Mouse (Mus musculus): ENCODE results near the gene Apeh.

- TF ChIP-seq CTCF (IDR thresholded peaks at IDR 0.05; ENCODE audit: low read depth, low read length) (no peak), GATA1 (IDR thresholded peaks at IDR 0.05; ENCODE audit: borderline replicate concordance, low read length) (no peak), TAL1 (conservative IDR thresholded peaks at IDR 0.05; ENCODE audit: low read depth, low read length) (no peak), GATA2 (IDR thresholded peaks at IDR 0.05; ENCODE audit: borderline replicate concordance, low read depth, low read length) (no peak)
Observed at GRCm38 (mm10) chr9:108051931-108052220, 42.5 kb downstream of the Apeh start.

Measured in G1E (cell line).